Mouse (Mus musculus) layer of hippocampus, adult 11-12 months (tissue): ENCODE results near the gene Adgre5.

Source experiments
- DNase-seq: peaks from one replicate; pipeline ENCODE4 v3.0.0; 2022; ENCODE audit warnings: low spot score

Adgre5 gene

GRCm38 (mm10) chr8:83754149-83754548 is 13.0 kb upstream of the Adgre5 start:
- no peak for DNase-seq

- no peak for DNase-seq
Measured at GRCm38 (mm10) chr8:83749265-83749664, 8.1 kb upstream of the Adgre5 start.

- DNase-seq, result no peak
Measured at GRCm38 (mm10) chr8:83748708-83749107, 7.6 kb upstream of the Adgre5 start.

- no peak for DNase-seq
Measured at GRCm38 (mm10) chr8:83747661-83748346, 6.7 kb upstream of the Adgre5 start.

- no peak for DNase-seq
Measured at GRCm38 (mm10) chr8:83744070-83744469, 2.9 kb upstream of the Adgre5 start.

- DNase-seq, result no peak
Measured at GRCm38 (mm10) chr8:83742968-83743367, 1.8 kb upstream of the Adgre5 start.

- DNase-seq, result no peak
Measured at GRCm38 (mm10) chr8:83741849-83742655, 926 bp upstream of the Adgre5 start.

- no peak for DNase-seq
Measured at GRCm38 (mm10) chr8:83740586-83740975, 545 bp downstream of the Adgre5 start.

GRCm38 (mm10) chr8:83739711-83740468 is 1.2 kb downstream of the Adgre5 start:
- DNase-seq, result no peak

GRCm38 (mm10) chr8:83738949-83739710 is 2.0 kb downstream of the Adgre5 start:
- no peak for DNase-seq

GRCm38 (mm10) chr8:83737852-83738562 is 3.1 kb downstream of the Adgre5 start:
- no peak for DNase-seq

GRCm38 (mm10) chr8:83737346-83737745 is 3.8 kb downstream of the Adgre5 start:
- DNase-seq, result no peak

- no peak for DNase-seq
Measured at GRCm38 (mm10) chr8:83736681-83737080, 4.4 kb downstream of the Adgre5 start.

- DNase-seq, result no peak
Measured at GRCm38 (mm10) chr8:83732919-83733318, 8.2 kb downstream of the Adgre5 start.

- no peak for DNase-seq
Measured at GRCm38 (mm10) chr8:83731906-83732305, 9.2 kb downstream of the Adgre5 start.

GRCm38 (mm10) chr8:83729009-83729807 is 11.9 kb downstream of the Adgre5 start:
- DNase-seq, result no peak

GRCm38 (mm10) chr8:83725521-83726102 is 15.5 kb downstream of the Adgre5 start:
- no peak for DNase-seq

- DNase-seq, result peak; percentile 87
Measured at GRCm38 (mm10) chr8:83724697-83725482, 16.2 kb downstream of the Adgre5 start.

- DNase-seq, result no peak
Measured at GRCm38 (mm10) chr8:83723447-83724083, 17.6 kb downstream of the Adgre5 start.
